Mouse (Mus musculus) hindbrain, embryonic 14.5 days (tissue): Measurements from ENCODE around the gene Gpd1l. TPM values are rescaled to one million over a fixed set of nuclear protein-coding genes. Genes with fewer than 3 reads are reported as not detected.

ENCODE experiments used
- ATAC-seq: fragments of 200-750 bp; cut with Nextera tagmentation; 2 replicates; pipeline ENCODE4 v1.8.0; 2017; ENCODE audit warnings: moderate number of reproducible peaks, mild to moderate bottlenecking, moderate TSS enrichment, moderate library complexity; ENCODE audit not compliant: low FRiP score
- DNase-seq: peaks from one replicate; pipeline ENCODE4 v3.0.0-alpha.2; 2015; ENCODE audit warnings: low spot score
- H3K27ac ChIP-seq: fragments of 300-500 bp; sonication (generic); 2 replicates; pipeline ENCODE4 v1.5.1; 2014; ENCODE audit warnings: mild to moderate bottlenecking, moderate library complexity
- H3K27me3 ChIP-seq: fragments of 300-500 bp; sonication (generic); 2 replicates; pipeline ENCODE4 v1.6.1; 2014; ENCODE audit warnings: mild to moderate bottlenecking, low read length, mixed read lengths; ENCODE audit not compliant: control insufficient read depth, insufficient read depth
- H3K36me3 ChIP-seq: fragments of 300-500 bp; sonication (generic); replicated peaks from 2 replicates; pipeline ENCODE4 v1.6.1; 2014; ENCODE audit not compliant: control insufficient read depth, insufficient read depth
- H3K4me1 ChIP-seq: fragments of 300-500 bp; sonication (generic); replicated peaks from 2 replicates; pipeline ENCODE4 v1.6.1; 2014; ENCODE audit warnings: antibody characterized with exemption, low read length, mixed read lengths; ENCODE audit not compliant: control insufficient read depth, insufficient read depth
- H3K4me2 ChIP-seq: fragments of 300-500 bp; sonication (generic); replicated peaks from 2 replicates; pipeline ENCODE4 v1.6.1; 2014; ENCODE audit warnings: mild to moderate bottlenecking, moderate library complexity
- H3K4me3 ChIP-seq: fragments of 300-500 bp; sonication (generic); replicated peaks from 2 replicates; pipeline ENCODE4 v1.5.1; 2014; ENCODE audit warnings: mild to moderate bottlenecking, low read length
- H3K9ac ChIP-seq: fragments of 300-500 bp; sonication (generic); 2 replicates; pipeline ENCODE4 v1.6.1; 2014
- H3K9me3 ChIP-seq: fragments of 300-500 bp; sonication (generic); 2 replicates; pipeline ENCODE4 v1.6.1; 2016; ENCODE audit warnings: low read length; ENCODE audit not compliant: control insufficient read depth
- WGBS: fragments of 180-500 bp; shearing (Covaris S2); extraction: QIAGEN DNeasy Blood & Tissue Kit; methylation state at CpG from one replicate; pipeline ENCODE4 v1.1.7; 2014; 5-methylcytosine and 5-hydroxymethylcytosine counted together
- polyA plus RNA-seq: library from polyadenylated mRNA; unstranded; fragments of >200 nt; fragmentation: Nextera tagmentation; extraction: Ambion mirVana; gene quantifications from 2 replicates; pipeline ENCODE4 v1.2.1, GENCODE M21; 2014

The Gpd1l gene
- polyA plus RNA-seq, 1 experiment from 2014 or later, result 21.0 TPM

DNA sequence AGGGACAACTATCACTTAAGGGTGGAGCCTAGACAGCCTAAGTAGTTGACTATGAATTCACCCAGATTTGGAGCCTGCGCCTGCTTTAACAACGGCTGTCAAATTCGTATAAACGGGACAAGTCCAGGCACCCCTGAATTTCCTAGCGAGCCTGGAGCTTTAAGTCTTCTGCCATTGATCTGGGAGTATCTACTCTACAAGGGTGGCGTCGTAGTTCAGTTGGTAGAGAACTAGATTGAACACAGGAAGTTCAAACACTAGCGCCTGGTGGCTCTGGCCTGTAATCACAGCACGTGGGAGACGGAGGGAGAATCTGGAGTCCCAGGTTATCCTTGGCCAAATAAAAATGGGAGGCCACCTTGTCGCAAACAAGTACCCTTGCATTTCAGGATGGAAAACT, 444 bp upstream of the Gpd1l start:
- Histone ChIP-seq H3K9ac (no peak overlapping the region), H3K9me3 (no peaks in the 10 kb centered on the region), H3K27me3 (0 out of 2 replicates have a peak, but pooled peaks cover 6% of the 10 kb centered on the region), H3K4me1 (peaks cover 13% of the 10 kb centered on the region), H3K4me2 (peak overlapping the region; percentile 99), H3K36me3 (no peaks in the 10 kb centered on the region), H3K4me3 (no peak overlapping the region; the same call in 1 of the 2 replicates), H3K27ac (no peak overlapping the region)
- 70% methylated on average over 11 of the region's 11 CpGs for WGBS
- DNase-seq (no peak), ATAC-seq (no peak)

GRCm38 (mm10) chr9:114933037-114933722, 607 bp downstream of the Gpd1l start:
- DNase-seq, result no peak
- ATAC-seq, result no peak
- Histone ChIP-seq H3K4me2 (peak overlapping the region; percentile 99), H3K4me1 (peaks cover 13% of the 10 kb centered on the region), H3K27ac (peak overlapping the region; percentile 74), H3K9me3 (no peaks in the 10 kb centered on the region), H3K36me3 (no peaks in the 10 kb centered on the region), H3K27me3 (0 out of 2 replicates have a peak, but pooled peaks cover 6% of the 10 kb centered on the region), H3K4me3 (peak overlapping the region; percentile 85), H3K9ac (peak overlapping the region; percentile 84)
- under 1% methylated on average over 48 of the region's 50 CpGs for WGBS

GRCm38 (mm10) chr9:114932607-114933006, 1.2 kb downstream of the Gpd1l start:
- no peak for DNase-seq
- no peak overlapping the region for H3K27ac ChIP-seq
- H3K36me3 ChIP-seq, result no peaks in the 10 kb centered on the region
- 0 out of 2 replicates have a peak, but pooled peaks cover 6% of the 10 kb centered on the region for H3K27me3 ChIP-seq
- no peak for ATAC-seq
- 23% methylated on average over 13 of the region's 13 CpGs for WGBS
- peak overlapping the region; percentile 85 for H3K4me3 ChIP-seq
- no peaks in the 10 kb centered on the region for H3K9me3 ChIP-seq
- H3K9ac ChIP-seq, result peak overlapping the region; percentile 84
- H3K4me1 ChIP-seq, result peaks cover 13% of the 10 kb centered on the region
- H3K4me2 ChIP-seq, result peak overlapping the region; percentile 99

GRCm38 (mm10) chr9:114930464-114931090, 3.2 kb downstream of the Gpd1l start:
- H3K4me3 ChIP-seq, result no peak overlapping the region
- H3K27ac ChIP-seq, result no peak overlapping the region
- no peaks in the 10 kb centered on the region for H3K9me3 ChIP-seq
- 0 out of 2 replicates have a peak, but pooled peaks cover 6% of the 10 kb centered on the region for H3K27me3 ChIP-seq
- peak; percentile 26 for DNase-seq
- 64% methylated on average over 9 of the region's 9 CpGs for WGBS
- H3K4me1 ChIP-seq, result peaks cover 13% of the 10 kb centered on the region
- no peaks in the 10 kb centered on the region for H3K36me3 ChIP-seq
- H3K9ac ChIP-seq, result no peak overlapping the region
- no peak for ATAC-seq
- H3K4me2 ChIP-seq, result no peak overlapping the region

DNA sequence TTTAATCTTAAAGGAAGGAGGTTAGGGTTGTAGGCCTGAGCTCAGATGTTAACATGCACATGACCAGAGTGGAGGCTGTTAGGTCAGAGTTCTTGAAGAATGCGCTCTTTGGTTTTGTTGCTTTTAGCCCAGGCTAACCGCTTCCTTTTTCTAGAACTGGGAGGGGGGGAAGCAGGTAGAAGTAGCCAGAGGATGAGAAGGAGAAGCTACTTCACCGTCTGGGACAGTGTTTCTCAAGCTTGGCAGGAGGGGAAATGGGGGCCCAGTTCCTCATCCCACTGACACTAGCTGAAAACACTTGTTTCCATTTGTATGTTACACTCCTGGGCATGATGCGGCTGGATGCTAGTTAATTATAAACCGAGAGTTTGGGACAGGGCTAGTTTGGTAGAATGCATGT, 8.2 kb downstream of the Gpd1l start:
- no peak for DNase-seq
- no peak overlapping the region for H3K4me2 ChIP-seq
- 82% methylated on average over 5 of the region's 5 CpGs for WGBS
- no peak overlapping the region for H3K9ac ChIP-seq
- no peaks in the 10 kb centered on the region for H3K36me3 ChIP-seq
- no peak overlapping the region for H3K27ac ChIP-seq
- ATAC-seq, result no peak
- H3K27me3 ChIP-seq, result no peaks in the 10 kb centered on the region
- H3K4me1 ChIP-seq, result no peaks in the 10 kb centered on the region; the same call in 1 of the 2 replicates
- no peak overlapping the region for H3K4me3 ChIP-seq
- H3K9me3 ChIP-seq, result no peaks in the 10 kb centered on the region

- DNase-seq (no peak), ATAC-seq (no peak)
- no peak overlapping the region for H3K4me3 ChIP-seq
- H3K9ac ChIP-seq, result no peak overlapping the region
- H3K9me3 ChIP-seq, result no peaks in the 10 kb centered on the region
- no peak overlapping the region for H3K27ac ChIP-seq
- H3K4me2 ChIP-seq, result no peak overlapping the region
- no peaks in the 10 kb centered on the region for H3K27me3 ChIP-seq
- H3K4me1 ChIP-seq, result no peaks in the 10 kb centered on the region; the same call in 1 of the 2 replicates
- WGBS, result 82% methylated on average over 10 of the region's 10 CpGs
- H3K36me3 ChIP-seq, result no peaks in the 10 kb centered on the region
These were observed 8.7 kb downstream of the Gpd1l start for GRCm38 (mm10) chr9:114925039-114925438.

DNA sequence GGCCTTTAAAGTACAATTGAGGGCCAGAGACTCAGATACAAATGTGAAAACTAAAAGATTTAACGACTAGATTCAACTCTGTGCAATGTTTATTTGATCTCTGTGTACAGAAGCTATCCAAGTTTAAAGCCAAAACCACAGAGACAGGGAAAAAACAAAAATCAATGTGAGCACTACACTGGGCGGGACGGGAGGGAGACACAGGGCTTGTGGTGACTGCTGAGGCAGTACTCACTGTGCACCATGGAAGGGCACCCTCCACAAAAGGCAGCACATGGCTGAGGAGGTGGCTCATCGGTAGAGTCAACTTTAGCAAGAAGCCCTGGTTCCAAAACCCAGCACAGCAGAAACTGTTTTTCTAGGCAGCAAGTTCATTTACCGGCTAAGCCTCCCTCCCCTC, 9.3 kb downstream of the Gpd1l start:
- H3K4me3 ChIP-seq, result no peak overlapping the region
- no peaks in the 10 kb centered on the region; the same call in 1 of the 2 replicates for H3K4me1 ChIP-seq
- no peak overlapping the region for H3K27ac ChIP-seq
- H3K9ac ChIP-seq, result no peak overlapping the region
- ATAC-seq (no peak), DNase-seq (no peak)
- 50% methylated on average over 5 of the region's 5 CpGs for WGBS
- no peaks in the 10 kb centered on the region for H3K9me3 ChIP-seq
- no peak overlapping the region for H3K4me2 ChIP-seq
- H3K36me3 ChIP-seq, result no peaks in the 10 kb centered on the region
- no peaks in the 10 kb centered on the region for H3K27me3 ChIP-seq

DNA sequence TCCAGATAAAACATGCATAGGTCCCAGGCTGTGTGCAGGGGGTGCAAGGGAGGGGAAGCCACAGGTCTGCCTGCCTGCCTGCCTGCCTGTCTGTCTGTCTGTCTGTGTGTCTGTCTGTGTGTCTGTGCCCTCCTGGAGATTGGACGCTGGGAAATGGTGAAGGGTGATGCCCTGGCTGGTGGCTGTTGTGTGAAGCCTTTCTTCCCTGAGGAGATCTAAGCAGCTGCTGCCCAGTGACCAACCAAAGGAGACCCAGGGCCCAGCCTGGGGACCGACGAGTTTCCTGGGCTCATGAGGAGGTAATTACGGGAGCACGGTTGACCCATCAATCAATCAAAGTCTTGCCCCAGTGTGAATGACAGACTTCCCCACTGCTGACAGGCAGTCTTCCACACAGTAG, 11.6 kb downstream of the Gpd1l start:
- Histone ChIP-seq H3K4me3 (no peak overlapping the region), H3K36me3 (peaks cover 16% of the 10 kb centered on the region), H3K27me3 (no peaks in the 10 kb centered on the region), H3K9me3 (no peaks in the 10 kb centered on the region), H3K4me1 (no peaks in the 10 kb centered on the region; the same call in 1 of the 2 replicates), H3K27ac (no peak overlapping the region), H3K9ac (no peak overlapping the region), H3K4me2 (no peak overlapping the region)
- ATAC-seq, result no peak
- DNase-seq, result no peak
- 58% methylated on average over 5 of the region's 5 CpGs for WGBS

- H3K9me3 ChIP-seq, result no peaks in the 10 kb centered on the region
- ATAC-seq, result no peak
- H3K4me2 ChIP-seq, result no peak overlapping the region
- peaks cover 22% of the 10 kb centered on the region for H3K36me3 ChIP-seq
- no peak overlapping the region for H3K4me3 ChIP-seq
- DNase-seq, result no peak
- H3K27ac ChIP-seq, result no peak overlapping the region
- no peak overlapping the region for H3K9ac ChIP-seq
- no peaks in the 10 kb centered on the region; the same call in 1 of the 2 replicates for H3K4me1 ChIP-seq
- H3K27me3 ChIP-seq, result no peaks in the 10 kb centered on the region
- 69% methylated on average over 2 of the region's 2 CpGs for WGBS
These were observed 12.3 kb downstream of the Gpd1l start for GRCm38 (mm10) chr9:114921352-114922081.
